Mouse (Mus musculus) lung, adult 2 months (tissue): Measurements from ENCODE around the gene Dnajb8. TPM values are rescaled to one million over a fixed set of nuclear protein-coding genes. Genes with fewer than 3 reads are reported as not detected.

Experiments
- DNase-seq: peaks from one replicate; pipeline ENCODE4 v3.0.0; 2022
- H3K4me1 ChIP-seq: fragments of 200-500 bp; 2 replicates; pipeline ENCODE4 v1.6.1; 2011; ENCODE audit warnings: low read length; ENCODE audit not compliant: control insufficient read depth, insufficient read depth
- H3K4me3 ChIP-seq: fragments of 200-500 bp; replicated peaks from 2 replicates; pipeline ENCODE3; 2011; ENCODE audit warnings: low read depth, mild to moderate bottlenecking, control low read depth, low read length; ENCODE audit errors: extremely low read depth
- CTCF ChIP-seq: fragments of 200-500 bp; IDR thresholded peaks from 2 replicates; pipeline ENCODE4 v1.5.1; 2011; ENCODE audit warnings: mild to moderate bottlenecking, low read length, control low read depth; ENCODE audit not compliant: insufficient read depth
- POLR2A ChIP-seq: fragments of 200-500 bp; IDR thresholded peaks from 2 replicates; pipeline ENCODE4 v1.6.1; 2011; ENCODE audit warnings: low read depth, mild to moderate bottlenecking, control low read depth, low read length, borderline replicate concordance; ENCODE audit errors: extremely low read depth
- WGBS: fragments of 180-500 bp; shearing (Covaris S2); methylation state at CpG from one replicate; pipeline ENCODE4 v1.1.7; 2018; 5-methylcytosine and 5-hydroxymethylcytosine counted together
- polyA plus RNA-seq: library from polyadenylated mRNA; depleted of rRNA; stranded (reverse); fragments of >200 nt; gene quantifications from 2 replicates; pipeline ENCODE4 v1.2.3, GENCODE M21; 2012; rRNA removed

Dnajb8 gene
- not detected in 2 replicates for polyA plus RNA-seq

GRCm38 (mm10) chr6:88221968-88222367 is at the start of gene Dnajb8:
Gene Dnajb8, plus strand, starts transcription at chr6:88222268.
- TF ChIP-seq CTCF (no peak), POLR2A (no peak)
- WGBS, result 55% methylated on average over 10 of the region's 10 CpGs

DNA sequence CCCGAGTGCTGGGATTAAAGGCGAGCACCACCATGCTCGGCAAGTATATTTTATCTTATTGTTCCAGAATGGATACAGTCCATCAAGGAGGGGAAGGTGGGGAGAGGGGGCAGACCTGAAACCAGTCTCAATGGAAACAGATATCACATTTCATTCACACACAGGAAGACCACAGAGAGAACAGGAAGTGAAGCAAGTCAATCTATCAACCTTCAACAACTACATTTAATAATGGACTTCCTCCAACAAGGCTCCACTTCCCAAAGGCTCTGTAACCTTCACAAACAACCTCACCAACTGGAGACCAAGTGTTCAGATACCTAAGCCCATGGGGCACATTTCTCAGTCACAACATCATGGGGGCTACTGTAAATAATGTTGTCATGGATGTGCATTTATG is 47.9 kb upstream of the Dnajb8 start:
- no peak for DNase-seq
- Histone ChIP-seq H3K4me3 (no peak overlapping the region), H3K4me1 (no peaks in the 10 kb centered on the region)
- TF ChIP-seq POLR2A, result no peak
- no peak for TF ChIP-seq CTCF
- 71% methylated on average over 3 of the region's 3 CpGs for WGBS

More at GRCm38 (mm10) chr6:88221968-88222367, at the start of gene Dnajb8:
- H3K4me1 ChIP-seq, result no peaks in the 10 kb centered on the region
- no peak within 1 kb of the TSS for H3K4me3 ChIP-seq
- DNase-seq, result no peak

DNA sequence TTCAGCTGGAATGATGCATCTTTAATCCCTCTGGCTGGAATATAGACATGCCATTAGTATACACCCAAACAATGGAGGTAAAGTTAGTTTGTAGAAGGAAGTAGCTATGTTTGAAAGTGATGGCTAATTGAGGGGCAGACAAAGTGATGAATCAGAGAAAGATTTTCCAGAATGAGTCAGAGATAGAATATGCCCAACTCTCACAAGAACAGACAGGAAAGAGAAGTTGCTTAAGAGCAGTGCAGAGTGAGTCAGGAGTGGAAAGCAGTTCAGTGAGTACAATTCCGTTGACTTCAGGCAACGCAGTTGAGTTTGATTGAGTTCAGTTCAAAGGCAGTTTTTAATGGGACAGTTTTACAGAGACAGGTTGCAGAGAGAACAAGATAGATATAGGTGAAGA is 47.4 kb upstream of the Dnajb8 start:
- no peaks in the 10 kb centered on the region for H3K4me1 ChIP-seq
- no peak for TF ChIP-seq POLR2A
- no peak for TF ChIP-seq CTCF
- H3K4me3 ChIP-seq, result no peak overlapping the region
- no peak for DNase-seq
- WGBS, result 90% methylated on average over 2 of the region's 2 CpGs

DNA sequence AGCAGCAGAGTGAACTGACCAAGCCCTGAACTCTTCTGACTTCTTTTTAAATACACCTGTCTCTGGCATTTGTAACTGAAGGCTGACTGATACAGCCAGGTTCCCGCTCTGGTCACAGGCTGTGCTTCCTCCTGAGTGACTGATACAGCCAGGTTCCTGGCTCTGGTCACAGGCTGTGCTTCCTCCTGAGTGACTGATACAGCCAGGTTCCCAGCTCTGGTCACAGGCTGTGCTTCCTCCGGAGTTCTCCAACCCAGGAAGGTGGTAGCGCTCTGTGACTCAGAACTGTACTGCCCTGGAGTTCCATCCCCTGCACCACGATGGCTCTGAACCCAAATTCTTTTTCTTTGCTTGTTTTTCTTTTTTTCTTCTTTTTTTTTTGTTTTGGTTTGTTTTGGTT is 37.4 kb upstream of the Dnajb8 start:
- TF ChIP-seq POLR2A (no peak), CTCF (no peak)
- Histone ChIP-seq H3K4me3 (no peak overlapping the region), H3K4me1 (peaks cover 3% of the 10 kb centered on the region)
- WGBS, result 57% methylated on average over 4 of the region's 4 CpGs
- no peak for DNase-seq

DNA sequence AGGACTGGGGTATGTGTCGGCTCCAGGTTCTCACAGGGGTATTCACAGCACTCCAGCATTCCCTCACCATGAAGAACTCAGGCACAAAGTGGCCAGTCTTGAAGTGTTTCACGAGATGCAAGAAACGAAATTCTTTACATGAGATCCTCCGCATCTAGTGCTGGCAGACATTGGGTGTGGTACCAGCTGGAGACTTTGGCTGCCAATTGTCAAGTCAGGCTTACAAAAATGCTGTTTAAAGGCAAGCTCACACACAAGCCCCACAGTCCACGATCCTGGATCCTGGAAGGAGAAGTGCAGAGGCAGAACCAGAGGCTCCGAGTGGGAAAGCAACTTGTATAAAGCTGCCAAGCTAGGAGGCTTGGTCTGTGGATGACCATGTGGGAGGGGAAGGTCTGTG is 33.9 kb upstream of the Dnajb8 start:
- TF ChIP-seq POLR2A (no peak), CTCF (no peak)
- no peak overlapping the region for H3K4me3 ChIP-seq
- no peak for DNase-seq
- peaks cover 9% of the 10 kb centered on the region for H3K4me1 ChIP-seq
- WGBS, result 74% methylated on average over 6 of the region's 6 CpGs

DNA sequence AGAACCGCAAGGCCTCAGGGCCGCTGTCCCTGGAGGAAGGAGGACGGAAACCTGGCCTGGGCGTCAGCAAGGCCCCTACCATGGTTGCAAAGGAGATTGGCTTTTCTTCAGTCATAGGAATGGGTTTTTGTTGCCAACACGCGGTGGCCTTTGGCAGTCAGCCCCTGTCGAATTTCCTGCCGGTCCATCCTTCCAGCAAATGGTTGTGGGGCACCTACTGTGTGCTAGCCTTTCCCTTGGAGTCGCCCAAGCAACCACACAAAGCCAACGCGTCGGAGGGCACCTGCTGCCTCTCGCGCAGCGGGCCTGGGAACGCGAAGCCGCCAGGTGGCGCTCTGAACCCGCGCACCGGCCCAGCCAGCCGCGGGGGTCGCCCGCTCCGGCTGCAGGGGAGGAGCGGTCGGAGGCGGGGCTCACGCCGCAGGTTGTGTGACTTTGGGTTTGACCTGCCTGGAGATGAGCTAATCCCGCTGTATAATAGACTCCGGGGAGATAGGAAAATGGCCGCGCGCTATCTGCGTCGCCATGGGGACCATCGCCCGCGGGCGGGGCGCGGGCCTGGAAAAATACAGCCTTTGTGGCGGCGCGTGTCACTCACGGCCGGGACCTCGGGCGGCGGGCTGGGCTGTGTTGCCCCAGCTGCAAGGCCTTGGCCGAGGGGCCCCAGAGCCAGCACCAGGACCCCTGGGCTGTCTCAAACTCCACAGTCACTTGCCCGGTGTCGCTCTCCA is 32.6 kb upstream of the Dnajb8 start:
- peak; percentile 83 for DNase-seq
- TF ChIP-seq CTCF (peak; percentile 51), POLR2A (peak; percentile 27; the same call in 1 of the 2 replicates)
- 1% methylated on average over 56 of the region's 56 CpGs for WGBS
- Histone ChIP-seq H3K4me3 (peak overlapping the region; percentile 40), H3K4me1 (peaks cover 9% of the 10 kb centered on the region)

DNA sequence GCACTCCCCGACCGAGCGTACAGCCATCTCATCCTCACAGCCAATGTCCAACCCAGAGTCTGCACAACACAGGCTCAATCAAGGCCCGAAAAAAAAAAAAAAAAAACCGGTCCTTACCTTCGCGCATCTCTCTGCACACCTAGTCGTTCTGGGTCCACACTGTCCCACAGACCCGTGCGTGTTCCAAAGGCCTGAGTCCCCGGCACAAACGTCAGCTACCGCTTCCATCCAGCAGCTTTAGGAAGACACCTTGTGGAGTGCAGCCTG is 32.1 kb upstream of the Dnajb8 start:
- TF ChIP-seq CTCF (no peak), POLR2A (no peak)
- WGBS, result 14% methylated on average over 13 of the region's 13 CpGs
- Histone ChIP-seq H3K4me3 (no peak overlapping the region), H3K4me1 (peaks cover 9% of the 10 kb centered on the region)
- no peak for DNase-seq

- Histone ChIP-seq H3K4me3 (peak overlapping the region; percentile 6), H3K4me1 (peaks cover 9% of the 10 kb centered on the region)
- DNase-seq, result peak; percentile 31
- TF ChIP-seq POLR2A, result no peak
- TF ChIP-seq CTCF, result no peak
- WGBS, result 19% methylated on average over 49 of the region's 49 CpGs
Measured at GRCm38 (mm10) chr6:88190310-88191023, 31.6 kb upstream of the Dnajb8 start.

DNA sequence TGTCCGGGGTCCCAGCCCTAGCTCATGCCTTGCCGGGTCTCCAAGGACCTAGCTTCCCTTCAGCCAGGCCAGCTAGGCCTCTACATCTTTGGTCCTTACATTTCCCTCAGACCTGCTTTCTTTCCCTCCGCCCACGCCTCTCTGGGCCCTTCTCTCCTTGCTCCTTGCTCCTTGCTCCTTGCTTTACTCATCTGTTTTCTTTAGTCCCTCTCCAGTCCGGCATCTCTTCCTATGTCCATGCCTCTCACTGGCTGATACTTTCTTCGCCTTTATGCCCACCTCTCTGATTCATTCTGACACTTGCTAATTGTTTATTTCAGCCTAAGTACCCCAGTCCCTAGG is 31.1 kb upstream of the Dnajb8 start:
- DNase-seq, result no peak
- no peak overlapping the region for H3K4me3 ChIP-seq
- TF ChIP-seq CTCF, result no peak
- TF ChIP-seq POLR2A, result no peak
- peaks cover 9% of the 10 kb centered on the region for H3K4me1 ChIP-seq
- WGBS, result 48% methylated on average over 6 of the region's 6 CpGs

DNA sequence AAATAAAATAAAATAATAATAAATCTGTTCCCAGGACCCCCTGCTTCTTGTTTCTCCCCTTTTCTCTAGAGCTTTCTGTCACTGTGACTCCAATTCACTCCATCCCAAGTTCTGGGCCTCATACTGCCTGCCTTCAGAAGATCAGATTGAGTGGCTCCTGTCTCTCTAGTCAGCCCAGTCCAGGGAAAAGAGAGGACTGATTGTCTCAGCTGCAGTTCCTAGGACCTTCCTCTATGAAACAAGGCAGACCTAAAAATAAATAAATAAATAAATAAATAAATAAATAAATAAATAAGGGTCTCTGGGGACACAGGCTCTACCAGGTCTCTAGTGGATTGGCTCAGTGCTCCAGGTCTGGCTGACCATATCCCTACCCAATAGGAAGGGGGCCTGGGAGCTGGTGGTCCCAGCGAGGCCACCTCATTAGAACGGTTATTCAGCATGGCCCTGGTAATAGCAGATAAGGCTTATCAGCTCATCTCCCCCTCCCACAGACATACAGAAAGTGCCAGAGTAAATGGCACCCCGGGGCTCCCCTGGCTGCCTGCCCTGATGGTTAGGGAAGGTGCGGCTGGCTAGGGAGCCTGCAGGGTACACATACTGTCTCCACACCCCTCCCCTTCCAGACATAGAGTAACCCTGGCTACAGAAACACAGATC is 30.5 kb upstream of the Dnajb8 start:
- peaks cover 9% of the 10 kb centered on the region for H3K4me1 ChIP-seq
- peak; percentile 12 for DNase-seq
- no peak overlapping the region for H3K4me3 ChIP-seq
- WGBS, result 33% methylated on average over 4 of the region's 4 CpGs
- TF ChIP-seq POLR2A, result no peak
- TF ChIP-seq CTCF, result no peak
